Mouse (Mus musculus) retina, adult 2 months (tissue): ENCODE measurements around the gene Tmem121.
"Not testable (repeated sequence)": the region's sequence is repeated elsewhere in the genome, so short reads cannot be mapped to it uniquely, and the experiment has no call there.

Source experiments
- DNase-seq: peaks from one replicate; pipeline ENCODE4 v3.0.0-alpha.2; 2012; ENCODE audit warnings: low read depth, low spot score

Tmem121 gene

DNA sequence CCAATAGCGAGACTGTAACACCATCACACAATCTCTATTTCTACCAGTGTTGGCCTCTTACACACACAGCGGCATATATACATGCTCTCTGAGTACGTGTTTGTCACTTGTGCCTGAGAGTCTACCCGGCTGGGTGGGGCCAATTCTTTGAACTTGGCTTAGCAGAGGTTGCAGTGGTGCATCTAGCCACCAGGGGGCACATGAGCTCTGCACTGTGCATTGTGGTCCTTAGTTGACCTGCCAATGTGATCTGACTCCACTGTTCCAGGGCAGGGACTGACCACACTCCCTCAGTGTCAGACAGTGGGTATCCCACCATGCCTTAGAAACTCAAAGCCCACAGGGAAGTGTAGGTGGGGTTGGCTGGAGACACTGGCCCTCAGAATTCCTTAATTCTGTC is 34.1 kb downstream of the Tmem121 start:
- no peak for DNase-seq

DNA sequence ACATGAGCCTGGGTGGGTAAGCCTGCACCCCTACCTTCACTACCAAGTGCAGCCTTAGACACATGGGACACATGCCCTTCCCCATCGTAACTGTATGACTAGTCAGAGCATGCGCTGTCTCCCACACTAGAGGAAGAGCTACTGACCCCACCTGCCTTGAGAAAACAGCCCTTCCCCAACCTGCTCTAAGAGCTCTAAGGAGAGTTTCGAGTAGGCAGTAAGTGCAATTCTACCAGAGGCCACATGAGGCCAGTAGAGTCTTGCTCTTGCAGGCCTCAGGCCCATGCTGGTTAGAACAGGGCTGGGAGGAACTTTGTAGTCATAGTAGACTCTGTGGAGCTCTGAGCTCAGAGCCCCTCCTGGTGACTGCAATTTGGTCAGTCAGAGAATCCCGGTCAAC is 34.7 kb downstream of the Tmem121 start:
- DNase-seq: peak; percentile 28

DNA sequence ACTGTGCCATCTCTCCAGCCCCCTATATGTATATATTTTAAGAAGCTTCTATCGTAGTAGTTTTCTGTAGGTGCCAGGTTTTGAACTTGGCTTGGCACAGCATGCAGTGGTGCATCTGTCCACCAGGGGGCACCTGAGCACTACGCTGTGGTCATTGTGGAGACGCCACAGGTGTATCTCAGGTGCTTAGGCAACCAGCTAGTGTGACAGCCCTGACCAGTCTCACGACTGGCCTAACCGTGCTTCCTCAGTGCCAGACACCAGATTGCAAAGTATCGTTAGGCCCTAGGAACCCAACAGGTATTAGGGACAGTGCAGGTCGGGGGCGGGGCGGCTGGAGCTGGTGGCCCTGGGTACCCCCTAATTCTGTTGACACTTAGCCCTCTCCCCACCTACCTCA is 35.6 kb downstream of the Tmem121 start:
- no peak for DNase-seq

DNA sequence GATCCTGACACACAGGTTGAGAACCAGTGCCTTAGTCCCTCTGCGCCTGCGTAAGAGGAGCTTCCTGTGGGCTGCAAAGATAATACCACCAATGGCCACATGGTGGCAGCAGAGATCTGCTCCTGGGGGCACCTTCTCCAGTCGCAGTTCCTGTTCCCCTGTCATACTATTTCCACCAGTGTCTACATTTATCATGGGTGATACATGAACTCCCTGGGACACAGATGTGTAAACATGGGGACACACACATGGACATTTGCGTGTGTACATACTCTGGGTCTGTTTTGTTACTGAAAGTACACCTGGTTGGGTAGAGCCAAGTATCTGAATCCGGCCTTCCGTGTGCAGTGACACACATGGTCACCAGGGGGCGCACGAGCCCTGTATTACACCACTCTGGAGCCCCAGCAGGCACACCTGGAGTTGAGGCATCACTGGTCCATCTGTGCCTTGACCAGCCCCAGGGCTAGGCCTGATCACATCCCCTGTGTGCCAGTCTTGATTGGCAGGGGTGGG is 36.4 kb downstream of the Tmem121 start:
- DNase-seq: peak; percentile 70

DNA sequence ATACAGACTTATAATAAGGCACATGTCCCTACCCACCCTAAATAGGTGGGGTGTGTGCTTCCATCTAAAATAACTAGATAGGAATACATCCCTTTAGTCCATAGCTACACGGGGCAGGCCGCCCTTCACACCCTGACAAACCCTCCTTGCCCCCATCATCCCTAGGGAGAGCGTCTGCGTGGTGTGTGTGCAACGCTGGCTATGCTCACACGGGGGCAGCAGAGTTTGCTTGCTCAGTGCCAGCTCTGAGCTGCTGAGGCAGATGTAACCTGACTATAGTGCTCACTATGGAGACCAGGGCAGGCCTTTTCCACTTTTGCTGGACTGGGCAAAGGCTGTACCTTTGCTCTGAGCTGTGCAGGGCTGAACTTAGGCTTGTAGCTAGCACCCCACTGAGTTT is 37.0 kb downstream of the Tmem121 start:
- DNase-seq: no peak

DNA sequence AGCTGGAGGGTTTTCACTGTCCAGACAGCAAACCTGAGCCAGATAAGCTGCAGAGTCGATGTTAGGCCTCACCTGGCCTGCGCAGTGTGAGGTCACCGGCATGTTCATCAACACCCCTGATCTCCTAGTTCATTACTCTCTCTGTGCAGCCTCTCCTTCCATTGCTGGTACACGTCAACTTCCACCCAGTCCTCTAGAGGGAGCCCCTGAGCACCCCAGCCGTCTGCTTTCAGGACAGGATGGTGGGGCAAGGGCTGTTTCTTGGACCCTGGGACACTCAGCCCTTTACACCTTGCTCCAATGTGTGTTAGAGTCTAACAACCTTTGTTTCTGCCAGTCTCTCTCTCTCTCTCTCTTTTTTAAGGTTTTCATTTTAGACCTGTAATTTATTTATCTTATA is 38.5 kb downstream of the Tmem121 start:
- no peak for DNase-seq

DNA sequence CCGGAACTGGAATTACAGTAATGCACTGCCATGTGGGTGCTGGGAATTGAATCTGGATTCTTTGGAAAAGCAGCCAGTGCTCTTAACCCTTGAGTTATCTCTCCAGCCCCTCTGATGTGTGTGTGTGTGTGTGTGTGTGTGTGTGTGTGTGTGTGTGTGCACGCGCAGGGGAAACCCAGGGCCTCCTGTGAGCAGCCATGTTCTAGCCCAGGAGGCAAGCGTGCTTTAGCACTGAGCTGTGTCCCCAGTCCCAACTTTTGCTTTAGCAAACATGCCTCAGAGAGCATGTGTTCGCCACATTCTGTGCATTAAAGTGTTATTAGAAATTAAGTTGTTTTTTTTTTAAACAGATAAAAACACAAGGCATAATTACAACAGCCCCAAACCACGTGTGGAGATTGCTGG is 39.0 kb downstream of the Tmem121 start:
- no peak for DNase-seq

DNA sequence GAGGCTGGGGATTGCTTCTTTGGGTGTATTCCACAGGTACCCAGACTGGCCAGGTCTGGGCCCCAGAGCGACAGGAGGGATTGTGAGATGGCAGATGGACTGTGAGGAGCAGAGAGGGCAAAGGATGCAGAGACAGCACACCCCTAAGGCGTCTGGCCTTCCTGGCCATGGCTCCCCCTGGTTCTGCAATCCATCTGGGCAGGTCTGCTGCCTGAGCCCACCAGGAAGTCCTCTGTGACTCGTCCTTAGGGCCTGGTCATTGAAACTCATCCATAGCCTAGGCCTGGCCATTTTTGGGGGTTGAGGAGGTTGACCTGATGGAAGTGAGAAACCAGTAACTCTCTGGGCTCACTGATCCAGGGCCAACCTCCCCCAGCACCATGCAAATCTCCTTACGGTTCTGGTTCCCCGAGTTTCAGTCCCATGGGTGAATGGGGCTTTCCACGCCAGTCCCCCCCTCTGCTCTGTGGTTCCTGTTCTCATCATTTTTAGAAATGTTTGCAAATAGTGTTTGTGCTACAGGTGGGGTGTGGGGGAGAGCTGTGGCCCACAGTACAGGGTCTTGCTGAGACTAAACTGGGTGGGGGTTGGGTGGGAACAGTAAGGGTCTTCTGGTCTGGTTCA is 42.4 kb downstream of the Tmem121 start:
- no peak for DNase-seq

DNA sequence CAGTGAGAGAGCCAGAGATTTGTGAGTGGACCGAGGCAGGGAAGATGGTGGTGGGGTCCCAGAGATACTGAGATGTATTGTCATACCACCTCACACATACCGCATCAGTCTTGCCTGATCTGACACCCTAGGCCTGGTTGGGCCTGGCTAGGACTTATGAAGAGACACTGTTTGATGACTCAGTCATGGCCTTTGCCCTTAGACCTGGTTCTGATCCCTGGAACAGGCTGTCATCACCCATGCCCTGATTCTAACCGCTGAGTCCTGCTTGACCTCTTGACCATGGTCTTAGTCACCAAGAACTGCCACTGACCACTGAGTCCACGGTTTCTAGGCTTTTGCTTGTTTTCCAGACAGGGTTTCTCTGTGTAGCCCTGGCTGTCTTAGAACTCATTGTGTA is 45.0 kb downstream of the Tmem121 start:
- no peak for DNase-seq

DNA sequence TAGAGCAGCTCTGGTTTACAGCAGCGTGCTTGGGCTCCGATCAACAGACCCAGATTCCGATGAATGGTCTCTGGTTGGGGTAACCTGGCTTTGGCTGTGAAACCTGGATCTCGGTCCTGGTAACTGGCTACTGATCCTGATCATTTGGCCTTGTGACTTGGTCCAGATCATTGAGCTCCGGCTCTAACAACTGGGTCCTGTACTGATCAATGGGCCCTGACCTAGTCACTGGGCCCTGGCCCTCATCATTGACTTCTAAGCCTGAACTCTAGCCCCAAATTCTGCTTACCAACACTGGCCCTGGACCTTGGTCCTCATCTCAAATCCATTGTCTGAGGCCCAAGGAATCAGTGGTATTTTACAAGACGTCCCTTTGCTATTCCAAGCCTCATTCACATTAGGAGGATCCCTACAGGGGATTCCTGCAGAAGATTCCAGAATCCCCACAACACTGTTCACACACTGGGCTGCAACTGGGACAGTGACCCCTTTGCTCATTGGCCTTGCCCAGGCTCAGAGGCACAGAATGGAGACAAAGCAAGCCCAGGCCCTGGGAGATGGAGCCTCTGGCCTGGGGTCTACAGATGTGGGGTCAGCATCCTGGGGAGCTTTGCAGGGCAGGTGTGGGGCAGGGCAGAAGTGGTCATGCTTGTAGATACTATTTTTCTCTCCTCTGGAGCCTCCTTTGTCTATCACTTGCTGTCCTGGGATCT is 46.0 kb downstream of the Tmem121 start:
- not testable (repeated sequence) for DNase-seq

DNA sequence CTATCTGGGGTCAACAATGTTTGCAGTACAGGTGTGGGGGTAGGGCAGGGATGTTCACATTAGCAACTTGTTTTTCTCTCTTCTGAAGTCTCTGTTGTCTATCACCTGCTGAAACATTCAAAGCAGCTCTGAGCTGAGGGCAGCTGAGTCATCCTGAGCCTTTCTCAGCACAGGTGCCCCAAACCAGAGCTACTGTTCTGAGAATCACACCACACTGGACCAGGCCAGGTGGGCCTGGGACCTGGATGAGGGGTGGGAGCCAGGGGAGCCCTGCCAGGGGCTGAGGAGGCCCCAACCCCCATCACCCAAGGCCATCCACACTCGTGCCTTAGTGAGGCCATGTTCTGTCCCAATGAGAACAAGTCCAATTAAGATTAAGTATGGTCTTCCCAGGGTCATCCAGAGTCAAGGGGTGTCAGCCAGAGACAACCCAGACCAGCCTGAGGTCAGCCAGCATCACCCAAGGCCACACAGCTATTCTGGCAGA is 46.6 kb downstream of the Tmem121 start:
- DNase-seq: not testable (repeated sequence)
